Mouse (Mus musculus) kidney, postnatal 36 days (tissue): Measurements from ENCODE around the gene Krt36.

ENCODE experiments used
- DNase-seq, 2 experiments: peaks; one replicate each; pipeline ENCODE4 v3.0.0; 2021 to 2022; ENCODE audit warnings: mixed read lengths in 2 of 2

Krt36 gene

GRCm38 (mm10) chr11:100087861-100088260 lies 17.6 kb downstream of the Krt36 start, which contains the start of gene Krt32:
Krt32 (minus strand) TSS chr11:100088226.
- DNase-seq = no peak

GRCm38 (mm10) chr11:100073873-100074272 lies 31.6 kb downstream of the Krt36 start:
- no peak for DNase-seq

- no peak for DNase-seq
Measured at GRCm38 (mm10) chr11:100067293-100068036, 38.0 kb downstream of the Krt36 start.

- DNase-seq = no peak
Measured at GRCm38 (mm10) chr11:100066236-100067010, 39.0 kb downstream of the Krt36 start.

- DNase-seq = no peak
Measured at GRCm38 (mm10) chr11:100058875-100059274, 46.6 kb downstream of the Krt36 start.

- no peak for DNase-seq
Measured at GRCm38 (mm10) chr11:100055686-100056655, 49.5 kb downstream of the Krt36 start.
